Mouse (Mus musculus) adrenal gland, postnatal 36 days (tissue): ENCODE results near the gene Peak1. TPM values are rescaled to one million over a fixed set of nuclear protein-coding genes. Genes with fewer than 3 reads are reported as not detected.

ENCODE experiments used
- microRNA-seq: library from miRNA; unstranded; fragments of <30 nt; microRNA quantifications from one replicate; pipeline ENCODE4 v1.2.0, GENCODE M21; 2021
- total RNA-seq, 2 experiments: library from RNA; stranded (reverse); gene quantifications; 2 replicates each; pipeline ENCODE4 v1.2.3; 2021

The Peak1 gene
- total RNA-seq, 2 experiments from 2014 or later, result 49.3 to 64.5 TPM

Small RNAs within 50 kb of the gene (microRNA-seq; reads per million reads assigned to microRNA genes)
- gene Gm24270, result 2.5 reads per million, percentile 3 among the genes with 10 or more reads in this experiment

Other genes starting within 250 kb of the Peak1 start
- gene Hmg20a, start 542 bp upstream of the Peak1 start, total RNA-seq, result 10 to 100 TPM; 37.8 to 38.6 TPM